Comparison of ENCODE assay signal across 8 mouse cellular contexts in genomic region chr7:30193581-30194100, GRCm38 (mm10). TPM values are rescaled to one million over a fixed set of nuclear protein-coding genes. Genes with fewer than 3 reads are reported as not detected.
DNase-seq lines count a peak whose midpoint lies in the region; ATAC-seq and TF ChIP-seq lines count a peak whose summit lies in the region.

No protein-coding gene starts in this region.

- no peak for TF ChIP-seq RAD21 in MEL (IDR thresholded peaks at IDR 0.05; ENCODE audit: low read depth, low read length)

- no peaks in the 10 kb centered on the region for H3K27me3 ChIP-seq in MEL (ENCODE audit: control insufficient read depth in 1 of 2, insufficient read depth in 2 of 2, low read length in 2 of 2)
- H3K27me3 ChIP-seq in forebrain, embryonic 13.5 days, result no peaks in the 10 kb centered on the region
- no peaks in the 10 kb centered on the region for H3K27me3 ChIP-seq in hindbrain, embryonic 10.5 days (ENCODE audit: insufficient read depth, poor library complexity, severe bottlenecking)

- H3K4me3 ChIP-seq in MEL (ENCODE audit: control insufficient read depth in 1 of 2, insufficient read depth in 1 of 2, low read depth in 2 of 2, low read length in 2 of 2), result peak overlapping the region; percentile 33 to 57
- peak overlapping the region; percentile 71 for H3K4me3 ChIP-seq in forebrain, embryonic 13.5 days
- H3K4me3 ChIP-seq in hindbrain, embryonic 10.5 days, result peak overlapping the region; percentile 82

- peak overlapping the region; percentile 68 for H3K9ac ChIP-seq in MEL (ENCODE audit: control insufficient read depth, low read depth, low read length, poor library complexity, severe bottlenecking)
- peak overlapping the region; percentile 75 for H3K9ac ChIP-seq in forebrain, embryonic 13.5 days

- TF ChIP-seq POLR2A in MEL (IDR thresholded peaks at IDR 0.05; ENCODE audit: control insufficient read depth in 1 of 2, insufficient read depth in 1 of 2, low read depth in 1 of 2, low read length in 2 of 2, poor library complexity in 1 of 2), result no peak; a peak in 1 of 4 replicates

- peak; percentile 74 for ATAC-seq in forebrain, embryonic 13.5 days

- WGBS in forebrain, embryonic 13.5 days, result under 1% methylated on average over 26 of the region's 26 CpGs
- under 1% methylated on average over 26 of the region's 26 CpGs for WGBS in hindbrain, embryonic 10.5 days

- peaks cover 0 to 14% of the 10 kb centered on the region in 2 experiments; a peak in 2 of 4 replicates for H3K36me3 ChIP-seq in MEL (ENCODE audit: control insufficient read depth in 1 of 2, insufficient read depth in 2 of 2, low read length in 2 of 2)
- peaks cover 39% of the 10 kb centered on the region for H3K36me3 ChIP-seq in forebrain, embryonic 13.5 days (ENCODE audit: poor library complexity, severe bottlenecking)
- peaks cover 38% of the 10 kb centered on the region for H3K36me3 ChIP-seq in hindbrain, embryonic 10.5 days

- no peak for TF ChIP-seq CTCF in MEL (IDR thresholded peaks at IDR 0.05 in 2 of 3, conservative IDR thresholded peaks at IDR 0.05 in 1 of 3; ENCODE audit: control insufficient read depth in 1 of 3, insufficient read depth in 1 of 3, low read depth in 2 of 3, low read length in 3 of 3, poor library complexity in 1 of 3, severe bottlenecking in 1 of 3)

- H3K79me2 ChIP-seq in MEL (ENCODE audit: control insufficient read depth, insufficient read depth, low read length, poor library complexity), result peaks cover 9% of the 10 kb centered on the region

- H3K4me1 ChIP-seq in MEL (ENCODE audit: control insufficient read depth in 1 of 2, insufficient read depth in 2 of 2, low read length in 2 of 2), result peaks cover 0 to 17% of the 10 kb centered on the region in 2 experiments; a peak in 3 of 4 replicates
- H3K4me1 ChIP-seq in forebrain, embryonic 13.5 days, result peaks cover 26% of the 10 kb centered on the region
- peaks cover 34% of the 10 kb centered on the region for H3K4me1 ChIP-seq in hindbrain, embryonic 10.5 days (replicated peaks)

- peak overlapping the region; percentile 25; the same call in 1 of the 2 replicates for H3K27ac ChIP-seq in MEL (ENCODE audit: control insufficient read depth, low read depth, low read length)
- peak overlapping the region; percentile 78 for H3K27ac ChIP-seq in forebrain, embryonic 13.5 days
- H3K27ac ChIP-seq in hindbrain, embryonic 10.5 days, result peak overlapping the region; percentile 89

- H3K9me3 ChIP-seq in MEL (replicated peaks; ENCODE audit: insufficient read depth, low read length), result no peaks in the 10 kb centered on the region
- no peaks in the 10 kb centered on the region for H3K9me3 ChIP-seq in forebrain, embryonic 13.5 days (replicated peaks)
- no peaks in the 10 kb centered on the region for H3K9me3 ChIP-seq in hindbrain, embryonic 10.5 days

- DNase-seq in MEL (ENCODE audit: low read depth, low spot score), result peak; percentile 89
- peak; percentile 85 for DNase-seq in c-Kit-positive CD71-positive TER-119-positive erythroid progenitor cells, embryonic 14.5 days (ENCODE audit: low spot score)
- peak; percentile 85 for DNase-seq in hindbrain, embryonic 10.5 days (ENCODE audit: low spot score)
- DNase-seq in layer of hippocampus, postnatal 10 days (ENCODE audit: low spot score in 2 of 2), result peak; percentile 64 to 77
- peak; percentile 85 for DNase-seq in lung, postnatal 25 days (ENCODE audit: low spot score)
- DNase-seq in ovary, postnatal 36 days (ENCODE audit: low spot score), result peak; percentile 79
- DNase-seq in thymus, postnatal 10 days (ENCODE audit: low spot score in 2 of 2), result peak; percentile 45 to 51

- no peak for TF ChIP-seq EP300 in MEL (IDR thresholded peaks at IDR 0.05; ENCODE audit: low read depth in 1 of 2, low read length in 2 of 2)

- peak overlapping the region; percentile 84 for H3K4me2 ChIP-seq in forebrain, embryonic 13.5 days

TF ChIP-seq in MEL, 35 proteins besides CTCF, POLR2A, EP300 and RAD21:
- TF ChIP-seq MAFK (IDR thresholded peaks at IDR 0.05; ENCODE audit: borderline replicate concordance, low read depth, low read length) (no peak), NRF1 (IDR thresholded peaks at IDR 0.05; ENCODE audit: insufficient read depth, low read depth, low read length, poor library complexity, severe bottlenecking) (peak; percentile 71), JUND (IDR thresholded peaks at IDR 0.05; ENCODE audit: low read depth, low read length) (no peak), NELFE (IDR thresholded peaks at IDR 0.05; ENCODE audit: low read depth, low read length) (no peak), RCOR1 (IDR thresholded peaks at IDR 0.05; ENCODE audit: low read depth, low read length) (no peak), ZC3H11A (IDR thresholded peaks at IDR 0.05; ENCODE audit: low read depth, low read length) (no peak), ZKSCAN1 (IDR thresholded peaks at IDR 0.05; ENCODE audit: low read depth, low read length) (no peak), TAL1 (IDR thresholded peaks at IDR 0.05; ENCODE audit: low read length) (no peak), ZMIZ1 (IDR thresholded peaks at IDR 0.05; ENCODE audit: low read depth, low read length) (peak; percentile 47; the same call in 1 of the 2 replicates), SMC3 (IDR thresholded peaks at IDR 0.05; ENCODE audit: low read depth, low read length) (no peak), KAT2A (conservative IDR thresholded peaks at IDR 0.05; ENCODE audit: low read depth, low read length) (no peak), BHLHE40 (IDR thresholded peaks at IDR 0.05; ENCODE audit: borderline replicate concordance, low read depth, low read length) (no peak), MEF2A (IDR thresholded peaks at IDR 0.05; ENCODE audit: extremely low read depth, insufficient replicate concordance, low read depth, low read length, poor library complexity, severe bottlenecking) (no peak), HCFC1 (IDR thresholded peaks at IDR 0.05; ENCODE audit: low read depth, low read length) (no peak), POLR2AphosphoS2 (IDR thresholded peaks at IDR 0.05; ENCODE audit: low read length) (no peak), TCF12 (IDR thresholded peaks at IDR 0.05; ENCODE audit: low read depth, low read length) (no peak), MYB (IDR thresholded peaks at IDR 0.05; ENCODE audit: low read depth, low read length) (no peak), USF1 (IDR thresholded peaks at IDR 0.05; ENCODE audit: low read depth, low read length) (no peak), POLR2AphosphoS5 (IDR thresholded peaks at IDR 0.05; ENCODE audit: borderline replicate concordance, low read depth, low read length) (no peak), MXI1 (IDR thresholded peaks at IDR 0.05; ENCODE audit: low read depth, low read length) (0 out of 2 replicates have a peak, but pooled peaks have one; percentile 29), GABPA (IDR thresholded peaks at IDR 0.05; ENCODE audit: low read depth, low read length) (no peak), MAZ (IDR thresholded peaks at IDR 0.05; ENCODE audit: low read depth, low read length) (no peak), MAX (IDR thresholded peaks at IDR 0.05; ENCODE audit: low read length) (no peak)

RNA-seq across cellular contexts. Expression of gene Capns1, which starts 5.0 kb away (rescaled TPM):
- 31.7 and 38.3 TPM in 2 replicates for total RNA-seq in MEL (2012; rRNA removed)
- 100 to 1,000 TPM in 1 of 2 experiments, not detected in 1; 354 TPM for polyA plus RNA-seq in MEL (2012; ENCODE audit: insufficient read depth in 1 of 2, insufficient read length in 2 of 2, low read depth in 1 of 2, low replicate concordance in 2 of 2, missing spikeins in 1 of 2)
- 51.9 and 54.9 TPM in 2 replicates for polyA plus RNA-seq in forebrain, embryonic 13.5 days (2015; fragmentation: Nextera tagmentation; extraction: Ambion mirVana)
- 65.1 and 72.5 TPM in 2 replicates for polyA plus RNA-seq in hindbrain, embryonic 10.5 days (2016; fragmentation: Nextera tagmentation; extraction: Ambion mirVana)
- 100 to 1,000 TPM; 215 to 229 TPM for total RNA-seq in layer of hippocampus, postnatal 10 days (2021)

RNA-seq across cellular contexts. Expression of gene Cox7a1, which starts 9.7 kb away (rescaled TPM):
- total RNA-seq in MEL (2012; rRNA removed), result 8.9 and 9.9 TPM in 2 replicates
- 10 to 100 TPM in 1 of 2 experiments, not detected in 1; 11.1 TPM for polyA plus RNA-seq in MEL (2012; ENCODE audit: insufficient read depth in 1 of 2, insufficient read length in 2 of 2, low read depth in 1 of 2, low replicate concordance in 2 of 2, missing spikeins in 1 of 2)
- 1.7 and 4.4 TPM in 2 replicates for polyA plus RNA-seq in forebrain, embryonic 13.5 days (2015; fragmentation: Nextera tagmentation; extraction: Ambion mirVana)
- polyA plus RNA-seq in hindbrain, embryonic 10.5 days (2016; fragmentation: Nextera tagmentation; extraction: Ambion mirVana), result 3.8 and 8.2 TPM in 2 replicates
- 1 to 10 TPM; 5.3 to 5.6 TPM for total RNA-seq in layer of hippocampus, postnatal 10 days (2021)

RNA-seq across cellular contexts. Expression of gene Zfp146, which starts 24.1 kb away (rescaled TPM):
- 30.6 and 35.5 TPM in 2 replicates for total RNA-seq in MEL (2012; rRNA removed)
- polyA plus RNA-seq in MEL (2012; ENCODE audit: insufficient read depth in 1 of 2, insufficient read length in 2 of 2, low read depth in 1 of 2, low replicate concordance in 2 of 2, missing spikeins in 1 of 2), result 10 to 100 TPM in 1 of 2 experiments, not detected in 1; 38.9 TPM
- polyA plus RNA-seq in forebrain, embryonic 13.5 days (2015; fragmentation: Nextera tagmentation; extraction: Ambion mirVana), result 19.5 and 23.7 TPM in 2 replicates
- 10.5 and 17.2 TPM in 2 replicates for polyA plus RNA-seq in hindbrain, embryonic 10.5 days (2016; fragmentation: Nextera tagmentation; extraction: Ambion mirVana)
- 10 to 100 TPM; 52.7 to 56.3 TPM for total RNA-seq in layer of hippocampus, postnatal 10 days (2021)

RNA-seq across cellular contexts. Expression of gene Polr2i, which starts 38.1 kb away (rescaled TPM):
- total RNA-seq in MEL (2012; rRNA removed), result 109 and 128 TPM in 2 replicates
- polyA plus RNA-seq in MEL (2012; ENCODE audit: insufficient read depth in 1 of 2, insufficient read length in 2 of 2, low read depth in 1 of 2, low replicate concordance in 2 of 2, missing spikeins in 1 of 2), result 100 to 1,000 TPM in 1 of 2 experiments, not detected in 1; 118 TPM
- polyA plus RNA-seq in forebrain, embryonic 13.5 days (2015; fragmentation: Nextera tagmentation; extraction: Ambion mirVana), result 189 and 194 TPM in 2 replicates
- polyA plus RNA-seq in hindbrain, embryonic 10.5 days (2016; fragmentation: Nextera tagmentation; extraction: Ambion mirVana), result 167 and 177 TPM in 2 replicates
- 10 to 100 TPM; 57.5 to 71.1 TPM for total RNA-seq in layer of hippocampus, postnatal 10 days (2021)

RNA-seq across cellular contexts. Expression of gene Tbcb, which starts 38.4 kb away (rescaled TPM):
- total RNA-seq in MEL (2012; rRNA removed), result 54.8 and 55.0 TPM in 2 replicates
- polyA plus RNA-seq in MEL (2012; ENCODE audit: insufficient read depth in 1 of 2, insufficient read length in 2 of 2, low read depth in 1 of 2, low replicate concordance in 2 of 2, missing spikeins in 1 of 2), result 10 to 100 TPM in 1 of 2 experiments, not detected in 1; 72.6 TPM
- polyA plus RNA-seq in forebrain, embryonic 13.5 days (2015; fragmentation: Nextera tagmentation; extraction: Ambion mirVana), result 318 and 339 TPM in 2 replicates
- polyA plus RNA-seq in hindbrain, embryonic 10.5 days (2016; fragmentation: Nextera tagmentation; extraction: Ambion mirVana), result 276 and 312 TPM in 2 replicates
- total RNA-seq in layer of hippocampus, postnatal 10 days (2021), result 100 to 1,000 TPM; 157 to 171 TPM

Comparison
In these comparisons a context has a peak if more than half of its experiments do, and no peak if none do; other contexts are left out.
1. Peak in every context shown above with its lines: DNase-seq, ATAC-seq, H3K4me3 ChIP-seq and H3K27ac ChIP-seq.
2. H3K27ac ChIP-seq: peak in every context shown above with its lines; median percentile 89 in hindbrain, embryonic 10.5 days; 78 in forebrain, embryonic 13.5 days; 25 in MEL.